Comparison of ENCODE assay signal across 12 mouse cellular contexts in genomic region chr7:132692719-132693118, GRCm38 (mm10).
DNase-seq lines count a peak whose midpoint lies in the region; ATAC-seq and TF ChIP-seq lines count a peak whose summit lies in the region.
"Had no signal": no experiment of that assay in that cellular context is flagged by ENCODE, and none has a peak within 500 bp of the region (broad histone marks: within the 10 kb centered on the region; RNA-seq: fewer than 3 reads in every experiment).

No protein-coding gene starts in this region.

- TF ChIP-seq CTCF in midbrain, postnatal 0 days (IDR thresholded peaks at IDR 0.05), result no peak

- H3K4me2 ChIP-seq in forebrain, embryonic 14.5 days (ENCODE audit: low read length), result no peak overlapping the region
- no peak overlapping the region for H3K4me2 ChIP-seq in forebrain, embryonic 12.5 days
- no peak overlapping the region for H3K4me2 ChIP-seq in midbrain, postnatal 0 days (ENCODE audit: low read depth, low read length, poor library complexity, severe bottlenecking)
- H3K4me2 ChIP-seq in midbrain, embryonic 11.5 days, result no peak overlapping the region
- H3K4me2 ChIP-seq in kidney, embryonic 16.5 days (replicated peaks; ENCODE audit: low read depth, low read length), result no peak overlapping the region

- ATAC-seq in forebrain, embryonic 14.5 days, result no peak
- ATAC-seq in forebrain, embryonic 12.5 days (ENCODE audit: low FRiP score), result no peak
- ATAC-seq in midbrain, postnatal 0 days (ENCODE audit: low FRiP score), result 0 out of 2 replicates have a peak, but pooled peaks have one; percentile 52
- ATAC-seq in midbrain, embryonic 11.5 days (ENCODE audit: low FRiP score), result no peak
- ATAC-seq in kidney, embryonic 16.5 days (ENCODE audit: low FRiP score, low TSS enrichment), result no peak

- no peaks in the 10 kb centered on the region for H3K36me3 ChIP-seq in forebrain, embryonic 14.5 days (ENCODE audit: control insufficient read depth, insufficient read depth, low read length)
- H3K36me3 ChIP-seq in forebrain, embryonic 12.5 days (replicated peaks), result no peaks in the 10 kb centered on the region
- H3K36me3 ChIP-seq in midbrain, postnatal 0 days (ENCODE audit: insufficient read depth, low read length), result no peaks in the 10 kb centered on the region
- no peaks in the 10 kb centered on the region for H3K36me3 ChIP-seq in midbrain, embryonic 11.5 days (ENCODE audit: control insufficient read depth, insufficient read depth, low read length)
- H3K36me3 ChIP-seq in kidney, embryonic 16.5 days (ENCODE audit: insufficient read depth, low read length), result no peaks in the 10 kb centered on the region

- no peaks in the 10 kb centered on the region for H3K27me3 ChIP-seq in forebrain, embryonic 14.5 days (replicated peaks; ENCODE audit: control insufficient read depth, insufficient read depth, low read length)
- H3K27me3 ChIP-seq in forebrain, embryonic 12.5 days, result no peaks in the 10 kb centered on the region
- no peaks in the 10 kb centered on the region for H3K27me3 ChIP-seq in midbrain, postnatal 0 days (ENCODE audit: insufficient read depth, low read length)
- no peaks in the 10 kb centered on the region for H3K27me3 ChIP-seq in midbrain, embryonic 11.5 days (ENCODE audit: control insufficient read depth, insufficient read depth, low read length)
- H3K27me3 ChIP-seq in kidney, embryonic 16.5 days (ENCODE audit: insufficient read depth, low read length), result no peaks in the 10 kb centered on the region
- H3K27me3 ChIP-seq: CH12.LX had no signal

- H3K9ac ChIP-seq in forebrain, embryonic 14.5 days (ENCODE audit: low read length), result no peak overlapping the region
- no peak overlapping the region for H3K9ac ChIP-seq in forebrain, embryonic 12.5 days
- H3K9ac ChIP-seq in midbrain, postnatal 0 days (replicated peaks; ENCODE audit: low read length, poor library complexity, severe bottlenecking), result no peak overlapping the region
- no peak overlapping the region for H3K9ac ChIP-seq in midbrain, embryonic 11.5 days (ENCODE audit: low read length)
- H3K9ac ChIP-seq in kidney, embryonic 16.5 days (replicated peaks; ENCODE audit: low read length), result no peak overlapping the region

- H3K4me3 ChIP-seq in forebrain, embryonic 14.5 days (ENCODE audit: low read depth, low read length), result no peak overlapping the region
- H3K4me3 ChIP-seq in forebrain, embryonic 12.5 days (replicated peaks), result no peak overlapping the region
- no peak overlapping the region for H3K4me3 ChIP-seq in midbrain, postnatal 0 days (ENCODE audit: low read depth, low read length)
- H3K4me3 ChIP-seq in midbrain, embryonic 11.5 days (ENCODE audit: low read depth, low read length), result no peak overlapping the region
- no peak overlapping the region for H3K4me3 ChIP-seq in kidney, embryonic 16.5 days (ENCODE audit: low read length)
- H3K4me3 ChIP-seq: myocyte had no signal

- DNase-seq in forebrain, embryonic 14.5 days (ENCODE audit: low spot score), result peak; percentile 36
- peak; percentile 48 for DNase-seq in midbrain, postnatal 0 days (ENCODE audit: low spot score)
- no peak for DNase-seq in midbrain, embryonic 11.5 days (ENCODE audit: low spot score, missing footprints)
- peak; percentile 45 for DNase-seq in right cerebral cortex, postnatal 25 days
- no peak for DNase-seq in lung, postnatal 14 days
- DNase-seq in embryo, embryonic 10.5 days (ENCODE audit: low spot score), result no peak
- DNase-seq: lung, postnatal 4 days; thymus, adult 18-20 months had no signal

- H3K9me3 ChIP-seq in forebrain, embryonic 14.5 days (replicated peaks; ENCODE audit: control insufficient read depth, low read length), result no peaks in the 10 kb centered on the region
- H3K9me3 ChIP-seq in forebrain, embryonic 12.5 days, result peaks cover 3% of the 10 kb centered on the region; the same call in 1 of the 2 replicates
- H3K9me3 ChIP-seq in midbrain, postnatal 0 days (ENCODE audit: low read length), result no peaks in the 10 kb centered on the region
- H3K9me3 ChIP-seq in midbrain, embryonic 11.5 days (ENCODE audit: control insufficient read depth, low read length), result no peaks in the 10 kb centered on the region
- no peaks in the 10 kb centered on the region for H3K9me3 ChIP-seq in kidney, embryonic 16.5 days (ENCODE audit: low read length)

- no peaks in the 10 kb centered on the region for H3K4me1 ChIP-seq in forebrain, embryonic 14.5 days (ENCODE audit: control insufficient read depth, insufficient read depth, low read length)
- H3K4me1 ChIP-seq in forebrain, embryonic 12.5 days, result no peaks in the 10 kb centered on the region
- H3K4me1 ChIP-seq in midbrain, postnatal 0 days (ENCODE audit: insufficient read depth, low read length), result no peaks in the 10 kb centered on the region; the same call in 1 of the 2 replicates
- H3K4me1 ChIP-seq in midbrain, embryonic 11.5 days (ENCODE audit: control insufficient read depth, insufficient read depth, low read length), result no peaks in the 10 kb centered on the region
- peaks cover 16% of the 10 kb centered on the region for H3K4me1 ChIP-seq in kidney, embryonic 16.5 days (ENCODE audit: insufficient read depth, low read length)

- H3K27ac ChIP-seq in forebrain, embryonic 14.5 days (ENCODE audit: low read depth, low read length), result no peak overlapping the region
- no peak overlapping the region for H3K27ac ChIP-seq in forebrain, embryonic 12.5 days
- no peak overlapping the region for H3K27ac ChIP-seq in midbrain, postnatal 0 days (ENCODE audit: low read depth, low read length)
- H3K27ac ChIP-seq in midbrain, embryonic 11.5 days (ENCODE audit: low read depth, low read length), result no peak overlapping the region
- H3K27ac ChIP-seq in kidney, embryonic 16.5 days (ENCODE audit: low read length), result peak overlapping the region; percentile 60; the same call in 1 of the 2 replicates

- WGBS in forebrain, embryonic 14.5 days, result 55% methylated on average over 9 of the region's 9 CpGs
- 69% methylated on average over 9 of the region's 9 CpGs for WGBS in forebrain, embryonic 12.5 days
- 72% methylated on average over 9 of the region's 9 CpGs for WGBS in midbrain, postnatal 0 days
- 80% methylated on average over 9 of the region's 9 CpGs for WGBS in midbrain, embryonic 11.5 days
- WGBS in kidney, embryonic 16.5 days, result 72% methylated on average over 9 of the region's 9 CpGs

Comparison
In these comparisons a context has a peak if more than half of its experiments do, and no peak if none do; other contexts are left out.
1. DNase-seq: peak in forebrain, embryonic 14.5 days (single experiment), midbrain, postnatal 0 days (single experiment) and right cerebral cortex, postnatal 25 days (single experiment); none in midbrain, embryonic 11.5 days (single experiment), lung, postnatal 14 days (single experiment) and embryo, embryonic 10.5 days (single experiment).